Mouse (Mus musculus) ES-E14 (cell line): ENCODE data around the gene Papolb.

Experiments used
- CHD2 ChIP-seq: IDR thresholded peaks from 2 replicates; pipeline ENCODE4 v1.6.1; 2014; ENCODE audit warnings: mild to moderate bottlenecking, low read depth, low read length, inconsistent platforms
- MAFK ChIP-seq: IDR thresholded peaks from 2 replicates; pipeline ENCODE4 v1.6.1; 2014; ENCODE audit warnings: mild to moderate bottlenecking, low read depth, low read length, inconsistent platforms; ENCODE audit not compliant: insufficient read depth
- ZC3H11A ChIP-seq: IDR thresholded peaks from 2 replicates; pipeline ENCODE4 v1.6.1; 2012; ENCODE audit warnings: low read depth, mild to moderate bottlenecking, inconsistent platforms, low read length, borderline replicate concordance

DNA sequence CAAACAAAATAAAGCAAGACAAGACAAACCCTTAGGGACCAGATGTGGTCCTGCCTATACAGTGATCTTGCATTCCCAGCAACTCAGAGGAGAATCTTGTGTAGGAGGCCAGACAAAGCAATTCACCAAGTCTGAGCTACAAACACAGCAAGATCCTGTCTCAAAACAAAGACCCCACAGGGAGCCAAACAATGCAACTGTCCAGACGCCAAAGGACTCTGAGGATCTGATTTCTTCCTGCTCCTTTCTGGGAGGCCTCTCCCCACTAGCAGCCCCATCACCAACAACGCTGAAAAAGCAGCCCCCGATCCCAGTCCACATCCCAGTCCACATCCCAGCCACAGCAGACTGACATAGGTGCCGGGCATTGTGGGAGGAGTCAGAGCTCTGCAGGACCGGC is 16.5 kb upstream of the Papolb start:
- no peak for TF ChIP-seq ZC3H11A
- TF ChIP-seq CHD2, result no peak
- no peak for TF ChIP-seq MAFK
